Mouse (Mus musculus) limb, embryonic 15.5 days (tissue): ENCODE measurements around the gene Natd1. TPM values are rescaled to one million over a fixed set of nuclear protein-coding genes. Genes with fewer than 3 reads are reported as not detected.

Source experiments
- ATAC-seq: fragments of 200-750 bp; cut with Nextera tagmentation; 2 replicates; pipeline ENCODE4 v1.8.0; 2017; ENCODE audit warnings: low read depth, moderate TSS enrichment; ENCODE audit not compliant: insufficient number of reproducible peaks, low FRiP score, low TSS enrichment
- H3K27ac ChIP-seq: fragments of 300-500 bp; sonication (generic); 2 replicates; pipeline ENCODE4 v1.5.1; 2015; ENCODE audit warnings: moderate library complexity, mild to moderate bottlenecking, inconsistent platforms
- H3K27me3 ChIP-seq: fragments of 300-500 bp; sonication (generic); 2 replicates; pipeline ENCODE4 v1.6.1; 2015; ENCODE audit warnings: inconsistent platforms
- H3K36me3 ChIP-seq: fragments of 300-500 bp; sonication (generic); 2 replicates; pipeline ENCODE4 v1.6.1; 2015; ENCODE audit warnings: inconsistent platforms
- H3K4me1 ChIP-seq: fragments of 300-500 bp; sonication (generic); 2 replicates; pipeline ENCODE4 v1.6.1; 2015; ENCODE audit warnings: inconsistent platforms
- H3K4me2 ChIP-seq: fragments of 300-500 bp; sonication (generic); 2 replicates; pipeline ENCODE4 v1.6.1; 2015; ENCODE audit warnings: mild to moderate bottlenecking, inconsistent platforms
- H3K4me3 ChIP-seq: fragments of 300-500 bp; sonication (generic); 2 replicates; pipeline ENCODE4 v1.5.1; 2015; ENCODE audit warnings: mild to moderate bottlenecking, inconsistent platforms
- H3K9ac ChIP-seq: fragments of 300-500 bp; sonication (generic); 2 replicates; pipeline ENCODE4 v1.6.1; 2015; ENCODE audit warnings: inconsistent platforms
- H3K9me3 ChIP-seq: fragments of 300-500 bp; sonication (generic); 2 replicates; pipeline ENCODE4 v1.6.1; 2016; ENCODE audit warnings: inconsistent platforms
- WGBS: fragments of 180-500 bp; shearing (Covaris S2); methylation state at CpG from one replicate; pipeline ENCODE4 v1.1.7; 2015; 5-methylcytosine and 5-hydroxymethylcytosine counted together
- polyA plus RNA-seq: library from polyadenylated mRNA; unstranded; fragments of >200 nt; fragmentation: Nextera tagmentation; extraction: Ambion mirVana; gene quantifications from 2 replicates; pipeline ENCODE4 v1.2.1, GENCODE M21; 2015

Gene Natd1
- polyA plus RNA-seq, 1 experiment from 2014 or later, result 18.2 TPM

DNA sequence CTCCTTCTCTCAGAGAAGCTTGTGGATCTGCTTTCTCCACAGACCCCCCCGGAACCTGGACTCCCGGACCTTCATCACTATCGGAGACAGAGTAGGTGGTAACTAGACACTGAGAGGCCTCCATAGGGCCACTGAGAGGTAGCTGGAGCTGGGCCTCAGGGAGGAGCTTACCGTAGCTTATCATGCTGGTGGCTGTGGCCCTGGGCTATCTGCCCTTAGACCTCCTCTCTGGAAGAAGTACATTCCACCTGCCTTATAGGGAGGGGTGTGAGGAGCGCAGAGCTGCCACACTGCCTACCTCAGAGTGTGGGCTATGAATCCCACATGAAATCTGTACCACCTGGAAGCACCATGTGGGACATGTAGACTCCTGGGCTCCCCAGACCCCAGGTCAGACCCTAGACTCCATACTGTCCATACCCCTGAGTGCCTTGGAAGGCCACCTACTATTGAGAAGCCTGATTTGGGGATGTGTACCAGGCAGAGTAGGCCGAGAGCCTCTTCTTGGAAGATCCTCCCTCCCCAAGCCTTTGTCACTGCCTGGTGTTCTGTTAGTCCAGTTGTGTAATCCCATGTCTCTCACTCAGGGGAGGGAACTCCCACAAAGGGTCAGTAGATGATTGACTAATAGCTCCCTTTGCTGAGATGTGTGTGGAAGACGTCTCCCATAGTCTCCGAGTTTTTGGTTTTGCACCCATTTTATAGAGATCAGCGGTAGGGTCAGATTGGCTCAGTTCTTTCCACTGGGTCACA, 27.9 kb upstream of the Natd1 start:
- no peaks in the 10 kb centered on the region for H3K9me3 ChIP-seq
- H3K4me2 ChIP-seq, result no peak overlapping the region
- peaks cover 55% of the 10 kb centered on the region for H3K36me3 ChIP-seq
- H3K27ac ChIP-seq, result no peak overlapping the region
- ATAC-seq, result no peak; the same call in 1 of the 2 replicates
- H3K9ac ChIP-seq, result no peak overlapping the region
- H3K4me1 ChIP-seq, result 0 out of 2 replicates have a peak, but pooled peaks cover 3% of the 10 kb centered on the region
- WGBS, result 87% methylated on average over 9 of the region's 9 CpGs
- no peak overlapping the region for H3K4me3 ChIP-seq
- H3K27me3 ChIP-seq, result no peaks in the 10 kb centered on the region

DNA sequence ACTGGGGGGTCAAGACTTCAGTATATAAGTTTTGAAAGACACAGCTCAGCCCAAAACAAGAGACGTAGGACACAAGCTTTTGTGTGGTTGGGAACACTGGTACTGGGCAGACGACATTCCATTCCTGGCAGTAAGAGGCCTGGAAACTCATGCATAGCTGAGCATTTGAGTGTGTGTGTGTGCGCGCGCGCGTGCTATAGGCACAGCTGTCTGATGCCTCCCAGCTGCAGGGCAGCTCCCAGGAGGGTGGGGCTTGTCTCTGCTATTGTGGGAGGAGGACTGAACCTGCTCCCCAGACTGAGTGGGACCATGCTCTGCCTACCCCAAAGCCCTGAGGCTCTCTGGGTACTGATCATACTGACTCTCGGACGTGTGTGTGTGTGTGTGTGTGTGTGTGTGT, 26.8 kb upstream of the Natd1 start:
- ATAC-seq, result peak; percentile 52; the same call in 1 of the 2 replicates
- Histone ChIP-seq H3K9me3 (no peaks in the 10 kb centered on the region), H3K4me3 (no peak overlapping the region), H3K4me1 (0 out of 2 replicates have a peak, but pooled peaks cover 6% of the 10 kb centered on the region), H3K27ac (peak overlapping the region; percentile 50; the same call in 1 of the 2 replicates), H3K9ac (no peak overlapping the region), H3K4me2 (no peak overlapping the region), H3K36me3 (peaks cover 44% of the 10 kb centered on the region), H3K27me3 (no peaks in the 10 kb centered on the region)
- 45% methylated on average over 9 of the region's 9 CpGs for WGBS

DNA sequence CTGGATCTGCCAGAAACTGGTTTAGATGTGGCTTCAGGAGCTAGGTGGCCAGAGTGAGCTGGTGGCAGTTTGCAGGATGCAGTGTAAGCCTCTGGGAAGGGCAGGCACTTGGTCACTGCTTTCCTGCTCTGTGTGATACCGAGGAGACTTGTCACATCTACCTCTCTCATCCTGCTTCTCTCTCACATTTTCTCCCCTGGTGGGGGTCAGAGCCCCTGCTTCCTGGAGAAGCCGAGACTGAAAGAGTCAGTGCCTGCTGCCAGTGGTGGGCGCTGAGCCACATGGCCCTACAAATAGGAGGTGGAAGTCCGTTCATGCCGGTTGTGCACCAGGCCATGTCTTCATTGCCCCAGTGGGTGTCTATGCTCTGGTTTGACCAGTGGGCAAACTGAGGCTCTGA, 26.0 kb upstream of the Natd1 start:
- peak overlapping the region; percentile 50; the same call in 1 of the 2 replicates for H3K27ac ChIP-seq
- H3K36me3 ChIP-seq, result peaks cover 35% of the 10 kb centered on the region
- no peaks in the 10 kb centered on the region for H3K27me3 ChIP-seq
- no peak for ATAC-seq
- no peak overlapping the region for H3K4me3 ChIP-seq
- peaks cover 12% of the 10 kb centered on the region; the same call in 1 of the 2 replicates for H3K4me1 ChIP-seq
- no peak overlapping the region for H3K4me2 ChIP-seq
- no peaks in the 10 kb centered on the region for H3K9me3 ChIP-seq
- H3K9ac ChIP-seq, result no peak overlapping the region
- 84% methylated on average over 5 of the region's 5 CpGs for WGBS

GRCm38 (mm10) chr11:60939487-60939886, 24.9 kb upstream of the Natd1 start:
- 93% methylated on average over 3 of the region's 3 CpGs for WGBS
- ATAC-seq, result no peak
- peaks cover 27% of the 10 kb centered on the region for H3K36me3 ChIP-seq
- no peaks in the 10 kb centered on the region for H3K27me3 ChIP-seq
- H3K9me3 ChIP-seq, result no peaks in the 10 kb centered on the region
- no peak overlapping the region for H3K27ac ChIP-seq
- H3K4me3 ChIP-seq, result no peak overlapping the region
- H3K4me1 ChIP-seq, result peaks cover 19% of the 10 kb centered on the region; the same call in 1 of the 2 replicates
- no peak overlapping the region for H3K9ac ChIP-seq
- H3K4me2 ChIP-seq, result no peak overlapping the region

DNA sequence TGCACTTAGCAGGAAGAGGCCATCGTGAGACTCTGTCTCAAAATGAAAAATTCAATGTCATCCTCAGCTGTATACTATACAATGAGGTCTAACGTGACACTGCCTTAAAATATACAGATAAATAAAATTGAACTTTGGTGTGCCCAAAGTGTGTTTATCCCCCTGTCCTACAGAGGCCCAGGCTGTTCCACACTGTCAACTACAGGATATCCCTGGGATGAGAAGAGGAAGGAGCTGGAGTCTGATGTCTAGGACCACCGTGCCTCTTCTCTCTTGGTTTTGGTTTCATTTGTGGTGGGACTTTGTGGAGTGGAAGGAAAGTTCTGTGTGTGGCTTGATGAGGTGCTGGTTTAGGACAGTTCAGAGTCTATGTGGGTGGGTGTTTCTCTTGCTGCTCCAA, 23.1 kb upstream of the Natd1 start:
- 87% methylated on average over 3 of the region's 3 CpGs for WGBS
- Histone ChIP-seq H3K36me3 (peaks cover 13% of the 10 kb centered on the region), H3K27me3 (no peaks in the 10 kb centered on the region), H3K9ac (no peak overlapping the region), H3K27ac (no peak overlapping the region), H3K4me2 (no peak overlapping the region), H3K4me1 (peaks cover 37% of the 10 kb centered on the region), H3K9me3 (no peaks in the 10 kb centered on the region), H3K4me3 (no peak overlapping the region)
- ATAC-seq, result no peak

GRCm38 (mm10) chr11:60935975-60936373, 21.4 kb upstream of the Natd1 start:
- H3K9ac ChIP-seq, result no peak overlapping the region
- no peak overlapping the region for H3K4me3 ChIP-seq
- no peaks in the 10 kb centered on the region for H3K9me3 ChIP-seq
- no peak overlapping the region for H3K4me2 ChIP-seq
- 67% methylated on average over 4 of the region's 4 CpGs for WGBS
- H3K36me3 ChIP-seq, result peaks cover 4% of the 10 kb centered on the region
- no peaks in the 10 kb centered on the region for H3K27me3 ChIP-seq
- peaks cover 41% of the 10 kb centered on the region for H3K4me1 ChIP-seq
- no peak overlapping the region for H3K27ac ChIP-seq
- ATAC-seq, result no peak

DNA sequence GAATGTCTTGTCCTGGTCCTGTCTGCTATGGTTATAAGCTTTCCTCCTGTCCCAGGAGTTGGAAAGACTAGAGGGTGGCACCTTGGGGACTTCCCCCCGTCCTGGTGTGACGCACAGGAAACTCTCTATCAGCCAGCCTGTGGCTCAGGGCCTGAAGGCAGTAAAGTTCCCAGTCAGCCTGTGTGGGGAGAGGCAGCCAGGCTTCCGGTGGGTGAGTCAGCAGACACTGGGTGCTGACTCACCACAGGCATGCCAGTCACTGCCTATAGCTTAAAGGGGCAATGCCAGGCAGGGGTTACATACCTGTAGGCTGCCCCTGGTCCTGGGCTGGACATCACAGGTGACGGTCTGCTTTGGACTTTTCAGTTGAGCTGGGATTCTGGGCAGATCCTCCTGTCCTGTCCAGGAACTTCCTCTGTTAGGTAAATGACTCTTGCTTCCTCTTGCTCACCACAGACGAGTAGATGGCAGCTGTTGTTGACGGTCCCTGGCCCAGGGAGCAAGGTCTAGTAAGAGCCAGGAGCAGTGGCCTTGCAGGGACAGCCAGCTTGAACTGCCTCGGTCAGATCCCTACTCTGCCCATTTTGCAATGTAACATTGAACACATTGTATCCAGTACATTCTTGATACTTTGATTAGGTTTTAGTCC, 20.9 kb upstream of the Natd1 start:
- Histone ChIP-seq H3K9me3 (no peaks in the 10 kb centered on the region), H3K4me3 (no peak overlapping the region), H3K4me2 (no peak overlapping the region), H3K4me1 (peaks cover 46% of the 10 kb centered on the region), H3K27ac (no peak overlapping the region), H3K36me3 (peaks cover 4% of the 10 kb centered on the region), H3K9ac (no peak overlapping the region), H3K27me3 (no peaks in the 10 kb centered on the region)
- WGBS, result 64% methylated on average over 7 of the region's 7 CpGs
- ATAC-seq, result no peak

DNA sequence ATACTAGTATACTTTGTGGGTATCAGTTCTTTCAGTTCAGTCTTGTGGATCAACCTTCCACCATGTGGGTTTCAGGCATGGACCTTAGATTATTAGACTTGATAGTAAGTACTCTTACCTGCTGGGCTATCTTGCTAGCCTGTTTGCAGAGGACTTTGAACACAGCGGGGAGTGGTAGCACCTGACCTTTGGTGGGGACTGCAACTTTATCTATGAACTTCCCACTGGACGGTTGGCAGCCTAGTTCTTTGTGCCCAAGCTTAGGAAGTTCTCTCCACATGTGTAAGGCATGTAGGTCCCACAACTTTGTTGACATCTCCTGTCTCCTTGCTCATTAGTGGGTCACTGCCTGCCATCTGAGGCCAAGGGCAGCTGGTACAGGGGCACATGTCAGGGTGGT, 20.2 kb upstream of the Natd1 start:
- Histone ChIP-seq H3K27ac (no peak overlapping the region), H3K27me3 (no peaks in the 10 kb centered on the region), H3K4me1 (peaks cover 46% of the 10 kb centered on the region), H3K36me3 (peaks cover 4% of the 10 kb centered on the region), H3K4me2 (no peak overlapping the region), H3K9me3 (no peaks in the 10 kb centered on the region), H3K4me3 (no peak overlapping the region), H3K9ac (no peak overlapping the region)
- 83% methylated on average over 2 of the region's 2 CpGs for WGBS
- ATAC-seq, result no peak

GRCm38 (mm10) chr11:60933178-60933930, 18.8 kb upstream of the Natd1 start:
- peak overlapping the region; percentile 78 for H3K4me3 ChIP-seq
- peak overlapping the region; percentile 78; the same call in 1 of the 2 replicates for H3K9ac ChIP-seq
- no peaks in the 10 kb centered on the region for H3K9me3 ChIP-seq
- WGBS, result 73% methylated on average over 10 of the region's 10 CpGs
- H3K27ac ChIP-seq, result no peak overlapping the region
- peak overlapping the region; percentile 79 for H3K4me2 ChIP-seq
- no peaks in the 10 kb centered on the region for H3K27me3 ChIP-seq
- no peak for ATAC-seq
- peaks cover 46% of the 10 kb centered on the region for H3K4me1 ChIP-seq
- peaks cover 4% of the 10 kb centered on the region for H3K36me3 ChIP-seq

- peak overlapping the region; percentile 79 for H3K4me2 ChIP-seq
- WGBS, result 5% methylated on average over 7 of the region's 7 CpGs
- peak overlapping the region; percentile 78 for H3K4me3 ChIP-seq
- peak overlapping the region; percentile 78 for H3K9ac ChIP-seq
- peak overlapping the region; percentile 71 for H3K27ac ChIP-seq
- no peaks in the 10 kb centered on the region for H3K9me3 ChIP-seq
- no peaks in the 10 kb centered on the region for H3K27me3 ChIP-seq
- H3K36me3 ChIP-seq, result peaks cover 4% of the 10 kb centered on the region
- H3K4me1 ChIP-seq, result peaks cover 49% of the 10 kb centered on the region
- no peak for ATAC-seq
These were observed 18.0 kb upstream of the Natd1 start for GRCm38 (mm10) chr11:60932503-60933020.

- ATAC-seq, result peak; percentile 95
- WGBS, result under 1% methylated on average over 58 of the region's 59 CpGs
- Histone ChIP-seq H3K4me3 (peak within 1 kb of the TSS; percentile 78), H3K36me3 (peaks cover 4% of the 10 kb centered on the region), H3K27me3 (no peaks in the 10 kb centered on the region), H3K4me1 (peaks cover 54% of the 10 kb centered on the region), H3K27ac (peak within 1 kb of the TSS; percentile 71), H3K9me3 (no peaks in the 10 kb centered on the region), H3K4me2 (peak within 1 kb of the TSS; percentile 79), H3K9ac (peak within 1 kb of the TSS; percentile 78)
These were observed 17.4 kb upstream of the Natd1 start, which contains the start of gene Map2k3 for GRCm38 (mm10) chr11:60931869-60932481. Map2k3 (plus strand) TSS chr11:60932033.
